Mouse (Mus musculus): ENCODE results near the gene Fiz1. TPM values are rescaled to one million over a fixed set of nuclear protein-coding genes. Genes with fewer than 3 reads are reported as not detected.

Fiz1 gene
- polyA plus RNA-seq, 1 experiment = 28.0 TPM

DNA sequence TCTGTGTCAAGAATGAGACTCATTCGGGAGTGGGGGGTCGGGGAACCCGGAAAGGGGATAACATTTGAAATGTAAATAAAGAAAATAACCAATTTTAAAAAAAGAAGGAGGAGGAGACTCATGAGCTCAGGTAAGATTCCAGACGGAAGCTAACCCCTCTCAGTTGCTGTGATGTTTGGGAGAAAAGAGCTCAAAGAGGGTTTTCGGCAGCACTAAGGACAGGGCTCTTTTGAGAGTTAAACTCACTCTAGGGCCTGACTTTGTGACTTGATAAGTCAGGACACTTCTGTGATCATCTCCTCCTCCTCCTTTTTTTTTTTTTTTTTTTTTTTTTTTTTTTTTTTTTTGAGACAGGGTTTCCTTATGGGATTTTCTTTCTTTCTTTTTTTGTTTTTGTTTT is 24.4 kb upstream of the Fiz1 start:
- no peak for TF ChIP-seq GATA1 (IDR thresholded peaks at IDR 0.05; ENCODE audit: borderline replicate concordance, low read length)
- TF ChIP-seq FLI1 (IDR thresholded peaks at IDR 0.05; ENCODE audit: low read length) = no peak
- H3K4me3 ChIP-seq (replicated peaks) = peak overlapping the region; percentile 97
- H3K36me3 ChIP-seq (replicated peaks; ENCODE audit: low read length) = peaks cover 41% of the 10 kb centered on the region
- H3K27me3 ChIP-seq (replicated peaks) = no peaks in the 10 kb centered on the region
- peaks cover 28% of the 10 kb centered on the region for H3K4me1 ChIP-seq
- H3K9me3 ChIP-seq = no peaks in the 10 kb centered on the region

DNA sequence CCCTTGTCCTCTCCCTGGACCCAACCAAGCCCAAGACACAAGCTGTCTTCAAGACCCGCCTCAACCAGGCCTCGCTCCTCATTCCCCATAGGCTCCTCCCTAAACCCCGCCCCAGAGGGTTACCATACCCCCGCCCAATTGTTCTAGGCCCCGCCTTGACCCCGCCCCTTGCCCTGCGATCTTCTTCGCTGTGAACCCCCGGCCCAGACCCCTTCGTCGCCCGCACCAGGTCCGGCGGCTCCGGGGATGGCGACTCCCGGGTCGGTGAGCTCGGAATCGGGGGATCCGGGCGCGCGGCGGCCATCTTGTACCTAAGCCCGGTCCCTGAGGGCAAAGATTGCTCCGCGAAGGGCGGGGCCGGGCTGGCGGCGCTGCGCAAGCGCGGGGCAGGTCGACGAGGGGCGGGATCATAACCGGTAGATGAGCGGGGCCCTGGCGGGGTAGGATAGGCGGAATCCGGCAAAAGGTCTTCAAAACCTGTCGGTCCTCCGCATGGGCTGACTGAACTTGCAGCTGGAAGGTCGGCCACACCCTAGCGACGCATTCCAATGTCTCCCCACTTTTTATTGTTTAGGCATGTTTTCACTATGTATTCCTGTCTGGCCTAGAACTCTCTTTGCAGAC is 23.7 kb upstream of the Fiz1 start, which contains the start of gene Zfp784:
TSS of gene Zfp784 (minus strand) at position 338 of the 624 bp plus-strand sequence.
- TF ChIP-seq FLI1 (IDR thresholded peaks at IDR 0.05; ENCODE audit: low read length) = no peak
- TF ChIP-seq GATA1 (IDR thresholded peaks at IDR 0.05; ENCODE audit: borderline replicate concordance, low read length) = no peak
- H3K27me3 ChIP-seq (replicated peaks) = no peaks in the 10 kb centered on the region
- peaks cover 45% of the 10 kb centered on the region for H3K36me3 ChIP-seq (replicated peaks; ENCODE audit: low read length)
- peak within 1 kb of the TSS; percentile 97 for H3K4me3 ChIP-seq (replicated peaks)
- no peaks in the 10 kb centered on the region for H3K9me3 ChIP-seq
- peaks cover 28% of the 10 kb centered on the region for H3K4me1 ChIP-seq

DNA sequence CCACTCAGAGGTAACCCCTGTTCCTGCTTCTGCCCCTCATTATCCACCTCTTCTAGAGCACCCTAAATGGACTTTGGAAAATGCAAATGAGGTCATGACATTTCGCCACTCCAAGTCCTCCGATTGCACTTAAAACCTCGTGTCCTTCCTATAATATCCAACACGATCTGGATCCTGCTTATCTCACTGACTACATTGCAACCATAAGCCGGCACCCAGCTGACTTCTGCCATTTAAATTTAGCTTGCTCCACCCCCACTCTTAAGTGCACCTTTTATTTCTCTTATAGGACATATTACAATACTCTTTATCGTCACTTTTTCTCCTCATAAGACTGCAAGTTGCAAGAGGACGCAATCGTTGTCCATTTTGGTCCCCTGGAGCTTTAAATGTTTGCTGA is 23.0 kb upstream of the Fiz1 start:
- Histone ChIP-seq H3K4me1 (peaks cover 28% of the 10 kb centered on the region), H3K27me3 (replicated peaks) (no peaks in the 10 kb centered on the region), H3K4me3 (replicated peaks) (peak overlapping the region; percentile 97), H3K36me3 (replicated peaks; ENCODE audit: low read length) (peaks cover 52% of the 10 kb centered on the region), H3K9me3 (no peaks in the 10 kb centered on the region)
- TF ChIP-seq FLI1 (IDR thresholded peaks at IDR 0.05; ENCODE audit: low read length) (no peak), GATA1 (IDR thresholded peaks at IDR 0.05; ENCODE audit: borderline replicate concordance, low read length) (no peak)

DNA sequence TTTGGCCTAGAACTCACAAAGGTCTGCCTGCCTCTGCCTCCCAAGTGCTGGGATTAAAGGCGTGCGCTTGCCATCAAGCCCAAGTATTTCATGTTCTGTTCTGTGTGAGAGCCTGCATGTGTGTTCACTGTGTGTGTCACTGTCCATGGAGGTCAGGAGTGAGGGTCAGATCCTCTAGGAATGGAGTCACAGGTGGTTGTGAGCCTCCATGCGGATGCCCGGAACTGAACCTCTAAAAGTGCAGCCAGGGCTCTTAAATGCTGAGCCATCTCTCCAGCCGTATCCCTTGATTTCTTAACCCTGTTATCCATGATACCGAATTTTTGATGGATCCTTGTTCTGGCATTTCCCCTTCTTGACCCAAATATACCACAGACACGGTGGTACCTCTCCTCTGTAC is 22.5 kb upstream of the Fiz1 start:
- H3K4me3 ChIP-seq (replicated peaks) = no peak overlapping the region
- no peaks in the 10 kb centered on the region for H3K27me3 ChIP-seq (replicated peaks)
- TF ChIP-seq GATA1 (IDR thresholded peaks at IDR 0.05; ENCODE audit: borderline replicate concordance, low read length) (no peak), FLI1 (IDR thresholded peaks at IDR 0.05; ENCODE audit: low read length) (no peak)
- peaks cover under 1% of the 10 kb centered on the region; the same call in 1 of the 2 replicates for H3K9me3 ChIP-seq
- peaks cover 28% of the 10 kb centered on the region for H3K4me1 ChIP-seq
- H3K36me3 ChIP-seq (replicated peaks; ENCODE audit: low read length) = peaks cover 57% of the 10 kb centered on the region

DNA sequence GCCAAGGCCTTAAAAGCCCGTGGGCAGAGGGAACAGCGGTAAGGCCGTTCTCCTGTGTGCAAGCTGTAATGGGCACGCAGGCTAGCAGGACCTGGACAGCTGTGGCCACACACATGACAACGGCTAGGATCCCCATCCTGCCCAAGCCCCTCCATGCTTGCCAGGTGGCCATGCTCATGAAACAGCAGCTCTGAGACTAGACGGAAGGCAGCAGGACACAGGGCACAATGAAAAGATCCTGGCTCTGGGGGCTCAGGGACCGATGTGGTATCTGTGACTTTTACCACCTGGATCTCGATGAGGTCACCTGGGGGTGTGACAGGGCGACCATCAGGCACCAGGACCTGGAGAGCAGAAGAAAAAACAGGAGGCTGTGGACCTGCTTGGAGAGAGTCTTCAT is 21.6 kb upstream of the Fiz1 start:
- Histone ChIP-seq H3K4me1 (peaks cover 28% of the 10 kb centered on the region), H3K27me3 (replicated peaks) (no peaks in the 10 kb centered on the region), H3K36me3 (replicated peaks; ENCODE audit: low read length) (peaks cover 61% of the 10 kb centered on the region), H3K9me3 (peaks cover 9% of the 10 kb centered on the region), H3K4me3 (replicated peaks) (no peak overlapping the region)
- TF ChIP-seq FLI1 (IDR thresholded peaks at IDR 0.05; ENCODE audit: low read length) = no peak
- TF ChIP-seq GATA1 (IDR thresholded peaks at IDR 0.05; ENCODE audit: borderline replicate concordance, low read length) = no peak

DNA sequence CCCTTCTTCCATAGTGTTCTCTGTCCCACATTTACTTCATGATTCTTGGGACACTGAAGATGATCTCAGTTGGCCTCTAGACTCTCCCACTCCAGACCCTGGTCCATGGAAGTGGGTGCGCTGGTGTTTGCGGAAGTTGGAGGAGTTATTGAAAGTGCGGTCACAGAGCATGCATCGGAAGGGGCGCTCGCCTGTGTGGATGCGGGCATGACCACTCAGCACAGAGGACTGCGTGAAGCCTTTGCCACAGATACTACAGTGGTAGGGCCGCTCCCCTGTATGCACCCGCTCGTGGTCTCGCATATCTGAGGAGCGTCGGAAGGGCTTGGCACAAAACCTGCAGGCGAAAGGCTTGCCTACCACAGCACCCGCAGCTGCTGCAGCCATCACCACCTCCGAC is 21.1 kb upstream of the Fiz1 start:
- H3K36me3 ChIP-seq (replicated peaks; ENCODE audit: low read length) = peaks cover 63% of the 10 kb centered on the region
- peak overlapping the region; percentile 55 for H3K4me3 ChIP-seq (replicated peaks)
- peaks cover 14% of the 10 kb centered on the region for H3K9me3 ChIP-seq
- H3K4me1 ChIP-seq = peaks cover 28% of the 10 kb centered on the region
- H3K27me3 ChIP-seq (replicated peaks) = no peaks in the 10 kb centered on the region
- TF ChIP-seq FLI1 (IDR thresholded peaks at IDR 0.05; ENCODE audit: low read length) = no peak
- no peak for TF ChIP-seq GATA1 (IDR thresholded peaks at IDR 0.05; ENCODE audit: borderline replicate concordance, low read length)

DNA sequence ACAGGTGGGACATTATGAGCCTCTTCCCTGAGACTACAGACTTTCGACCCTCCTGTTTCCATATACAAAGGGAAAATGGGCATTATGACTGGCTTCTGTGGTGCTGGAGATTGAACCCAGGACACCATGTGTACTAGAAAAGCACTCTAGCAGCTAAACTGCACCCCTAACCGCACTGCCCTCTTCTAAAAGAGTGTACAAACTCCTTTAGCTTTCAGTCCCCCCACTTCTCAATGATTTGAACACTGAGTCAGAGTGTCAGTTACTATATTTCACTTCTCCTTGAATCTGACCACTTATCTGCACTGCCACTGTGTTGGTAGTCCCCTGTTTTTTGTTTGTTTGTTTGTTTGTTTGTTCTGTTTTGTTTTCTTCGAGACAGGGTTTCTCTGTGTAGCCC is 19.3 kb upstream of the Fiz1 start, which contains the start of gene 4632433K11Rik:
TSS of gene 4632433K11Rik (plus strand) at position 301 of the 400 bp plus-strand sequence.
- peaks cover 78% of the 10 kb centered on the region for H3K36me3 ChIP-seq (replicated peaks; ENCODE audit: low read length)

DNA sequence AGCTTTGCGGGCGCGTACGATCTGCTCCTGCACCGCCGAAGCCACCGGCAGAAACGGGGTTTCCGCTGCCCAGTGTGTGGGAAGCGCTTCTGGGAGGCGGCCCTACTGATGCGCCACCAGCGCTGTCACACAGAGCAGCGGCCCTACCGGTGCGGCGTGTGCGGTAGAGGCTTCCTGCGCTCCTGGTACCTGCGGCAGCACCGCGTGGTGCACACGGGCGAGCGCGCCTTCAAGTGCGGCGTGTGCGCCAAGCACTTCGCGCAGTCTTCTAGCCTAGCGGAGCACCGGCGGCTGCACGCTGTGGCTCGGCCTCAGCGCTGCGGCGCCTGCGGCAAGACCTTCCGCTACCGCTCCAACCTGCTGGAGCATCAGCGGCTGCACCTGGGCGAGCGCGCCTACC is 17.0 kb upstream of the Fiz1 start:
- Histone ChIP-seq H3K4me1 (peaks cover 15% of the 10 kb centered on the region), H3K36me3 (replicated peaks; ENCODE audit: low read length) (peaks cover 97% of the 10 kb centered on the region), H3K9me3 (peaks cover 34% of the 10 kb centered on the region), H3K27me3 (replicated peaks) (no peaks in the 10 kb centered on the region), H3K4me3 (replicated peaks) (peak overlapping the region; percentile 6)
- TF ChIP-seq FLI1 (IDR thresholded peaks at IDR 0.05; ENCODE audit: low read length) (no peak), GATA1 (IDR thresholded peaks at IDR 0.05; ENCODE audit: borderline replicate concordance, low read length) (no peak)

More for the DNA sequence above, 19.3 kb upstream of the Fiz1 start, which contains the start of gene 4632433K11Rik:
- H3K27me3 ChIP-seq (replicated peaks) = no peaks in the 10 kb centered on the region
- H3K9me3 ChIP-seq = peaks cover 31% of the 10 kb centered on the region
- peaks cover 18% of the 10 kb centered on the region for H3K4me1 ChIP-seq
- no peak for TF ChIP-seq FLI1 (IDR thresholded peaks at IDR 0.05; ENCODE audit: low read length)
- no peak for TF ChIP-seq GATA1 (IDR thresholded peaks at IDR 0.05; ENCODE audit: borderline replicate concordance, low read length)
- no peak within 1 kb of the TSS for H3K4me3 ChIP-seq (replicated peaks)

DNA sequence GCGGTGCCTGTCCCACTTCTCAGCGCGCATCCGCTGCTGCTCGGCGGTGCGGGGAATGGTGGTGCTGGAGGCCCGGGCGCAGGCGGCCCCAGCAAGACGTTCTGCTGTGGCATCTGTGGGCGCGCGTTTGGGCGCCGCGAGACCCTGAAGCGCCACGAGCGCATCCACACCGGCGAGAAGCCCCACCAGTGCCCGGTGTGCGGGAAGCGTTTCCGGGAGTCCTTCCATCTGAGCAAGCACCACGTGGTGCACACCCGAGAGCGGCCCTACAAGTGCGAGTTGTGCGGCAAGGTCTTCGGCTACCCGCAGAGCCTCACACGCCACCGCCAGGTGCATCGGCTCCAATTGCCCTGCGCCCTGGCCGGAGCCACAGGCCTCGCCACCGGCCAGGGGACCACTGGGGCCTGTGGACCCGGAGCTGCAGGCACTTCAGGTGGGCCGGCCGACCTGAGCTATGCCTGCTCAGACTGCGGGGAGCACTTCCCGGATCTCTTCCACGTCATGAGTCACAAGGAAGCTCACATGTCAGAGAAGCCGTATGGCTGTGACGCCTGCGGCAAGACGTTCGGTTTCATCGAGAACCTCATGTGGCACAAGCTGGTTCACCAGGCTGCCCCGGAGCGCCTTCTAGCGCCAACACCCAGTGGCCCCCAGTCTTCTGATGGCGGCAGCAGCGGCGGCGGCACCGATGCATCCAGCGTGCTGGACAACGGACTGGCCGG is 16.2 kb upstream of the Fiz1 start:
- TF ChIP-seq GATA1 (IDR thresholded peaks at IDR 0.05; ENCODE audit: borderline replicate concordance, low read length) (no peak), FLI1 (IDR thresholded peaks at IDR 0.05; ENCODE audit: low read length) (no peak)
- peaks cover 15% of the 10 kb centered on the region for H3K4me1 ChIP-seq
- H3K36me3 ChIP-seq (replicated peaks; ENCODE audit: low read length) = peaks cover 97% of the 10 kb centered on the region
- H3K9me3 ChIP-seq = peaks cover 34% of the 10 kb centered on the region
- H3K27me3 ChIP-seq (replicated peaks) = no peaks in the 10 kb centered on the region
- H3K4me3 ChIP-seq (replicated peaks) = peak overlapping the region; percentile 60

DNA sequence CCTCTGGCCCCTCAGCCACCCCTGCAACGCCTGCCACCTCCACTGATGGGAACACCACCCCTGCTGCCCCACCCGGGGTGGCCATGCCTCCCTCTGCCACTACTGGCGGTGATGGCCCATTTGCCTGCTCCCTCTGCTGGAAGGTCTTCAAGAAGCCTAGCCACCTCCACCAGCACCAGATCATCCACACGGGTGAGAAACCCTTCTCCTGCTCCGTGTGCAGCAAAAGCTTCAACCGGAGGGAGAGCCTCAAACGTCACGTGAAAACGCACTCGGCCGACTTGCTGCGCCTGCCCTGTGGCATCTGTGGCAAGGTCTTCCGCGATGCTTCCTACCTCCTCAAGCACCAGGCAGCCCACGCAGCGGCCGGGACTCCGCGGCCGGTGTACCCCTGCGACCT is 15.4 kb upstream of the Fiz1 start:
- Histone ChIP-seq H3K4me1 (peaks cover 20% of the 10 kb centered on the region), H3K27me3 (replicated peaks) (no peaks in the 10 kb centered on the region), H3K4me3 (replicated peaks) (peak overlapping the region; percentile 60), H3K9me3 (peaks cover 34% of the 10 kb centered on the region), H3K36me3 (replicated peaks; ENCODE audit: low read length) (peaks cover 97% of the 10 kb centered on the region)
- TF ChIP-seq FLI1 (IDR thresholded peaks at IDR 0.05; ENCODE audit: low read length) (no peak), GATA1 (IDR thresholded peaks at IDR 0.05; ENCODE audit: borderline replicate concordance, low read length) (no peak)
